Mouse (Mus musculus) olfactory bulb, adult 2 months (tissue): ENCODE data around the gene Sgms1.

Experiments
- CTCF ChIP-seq: fragments of 200-500 bp; IDR thresholded peaks from 2 replicates; pipeline ENCODE4 v1.5.1; 2012; ENCODE audit warnings: low read depth, mild to moderate bottlenecking, low read length, moderate library complexity; ENCODE audit not compliant: insufficient read depth
- POLR2A ChIP-seq: fragments of 200-500 bp; IDR thresholded peaks from 2 replicates; pipeline ENCODE4 v1.6.1; 2012; ENCODE audit warnings: mild to moderate bottlenecking, low read depth, low read length, moderate library complexity; ENCODE audit not compliant: insufficient read depth

DNA sequence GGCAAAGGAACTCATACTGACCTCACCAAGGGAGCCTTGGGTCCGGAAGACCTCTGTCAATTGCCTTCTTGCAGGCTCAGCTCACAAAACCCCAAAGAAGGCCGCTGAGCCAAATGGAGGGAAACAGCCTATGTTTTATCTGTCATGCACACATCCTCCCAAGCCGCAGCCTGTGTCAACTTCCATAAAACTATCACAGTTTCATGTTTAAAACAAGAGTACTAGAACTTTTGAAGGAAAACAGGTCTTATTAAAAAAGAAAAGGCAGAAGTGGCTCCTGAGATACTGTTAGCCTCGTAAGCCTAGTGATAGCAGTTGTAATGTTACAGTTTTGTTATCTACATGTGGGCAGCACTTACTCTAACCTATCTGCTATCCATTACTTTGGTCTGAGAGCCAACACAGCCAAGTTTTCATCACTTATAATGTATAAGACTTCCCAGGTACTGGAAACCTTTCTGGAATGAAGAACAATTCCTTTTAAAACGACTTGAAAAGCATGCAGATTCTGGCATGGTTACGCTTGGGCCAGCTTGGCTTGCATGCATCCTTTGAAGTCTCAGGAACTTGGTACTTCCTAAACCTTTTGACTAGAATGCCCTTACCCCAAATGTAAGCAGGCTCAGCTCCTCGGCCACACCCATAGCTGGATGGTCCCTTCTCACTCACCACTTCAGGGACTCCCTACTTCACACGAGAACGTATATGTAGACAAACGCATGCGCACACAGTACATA, 150.6 kb downstream of the Sgms1 start:
- TF ChIP-seq CTCF, result no peak
- no peak for TF ChIP-seq POLR2A
